Mouse (Mus musculus): ENCODE measurements at regions not wholly inside any gene's neighbourhood (a gene's known extent, or its start where the extent isn't known, plus 50 kb on each side); places are given as distances from the start of the nearest gene placed in this dataset.
A peak's percentile ranks its signal among the peaks of the same experiment; 100 is the strongest.
"Not testable (repeated sequence)": the region's sequence is repeated elsewhere in the genome, so short reads cannot be mapped to it uniquely, and the experiment has no call there.

DNA sequence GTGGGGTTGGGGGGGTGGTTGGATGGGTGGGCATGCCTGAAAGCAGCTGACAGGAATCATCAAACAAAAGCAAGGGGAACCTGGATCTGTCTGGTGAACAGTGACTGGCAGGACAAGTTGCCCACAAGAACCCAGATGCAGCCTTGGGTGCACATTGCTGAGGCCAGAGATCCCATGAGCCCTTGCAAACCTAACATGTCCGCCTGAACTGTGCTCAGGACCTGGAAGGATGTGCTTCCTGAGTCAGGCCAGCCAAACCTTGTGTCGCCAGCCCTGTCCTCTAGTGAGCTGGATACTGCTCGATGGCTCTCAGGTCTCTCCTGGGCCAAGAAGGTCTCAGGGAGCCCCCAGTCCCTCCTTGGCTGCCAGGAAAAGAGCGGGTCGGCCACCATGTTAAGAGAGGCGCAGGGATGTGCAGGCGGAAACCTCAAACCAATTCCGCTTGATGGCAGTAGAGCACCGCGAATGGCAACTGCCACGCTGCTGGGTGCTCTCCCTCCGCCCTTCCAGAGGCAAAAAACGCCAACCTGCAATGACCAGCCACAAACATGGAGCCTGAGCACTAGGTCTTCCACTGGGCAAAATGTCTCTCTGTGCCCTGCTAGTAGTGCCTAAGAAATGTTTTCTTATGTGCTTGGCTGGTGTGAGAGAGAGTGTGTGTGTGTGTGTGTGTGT, 140.2 kb downstream of the Pls3 start:
- peak; percentile 86 for DNase-seq (ENCODE audit: low spot score)

DNA sequence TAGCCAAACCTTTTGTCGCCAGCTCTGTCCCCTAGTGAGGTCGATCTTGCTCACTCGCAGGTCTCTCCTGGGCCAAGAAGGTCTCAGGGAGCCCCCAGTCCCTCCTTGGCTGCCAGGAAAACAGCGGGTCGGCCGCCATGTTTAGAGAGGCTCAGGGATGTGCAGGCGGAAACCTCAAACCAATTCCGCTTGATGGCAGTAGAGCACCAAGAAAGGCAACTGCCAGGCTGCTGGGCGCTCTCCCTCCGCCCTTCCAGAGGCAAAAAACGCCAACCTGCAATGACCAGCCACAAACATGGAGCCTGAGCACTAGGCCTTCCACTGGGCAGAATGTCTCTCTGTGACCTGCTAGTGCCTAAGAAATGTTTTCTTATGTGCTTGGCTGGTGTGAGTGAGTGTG, 141.3 kb downstream of the Pls3 start:
- peak; percentile 75 for DNase-seq (ENCODE audit: low spot score)

DNA sequence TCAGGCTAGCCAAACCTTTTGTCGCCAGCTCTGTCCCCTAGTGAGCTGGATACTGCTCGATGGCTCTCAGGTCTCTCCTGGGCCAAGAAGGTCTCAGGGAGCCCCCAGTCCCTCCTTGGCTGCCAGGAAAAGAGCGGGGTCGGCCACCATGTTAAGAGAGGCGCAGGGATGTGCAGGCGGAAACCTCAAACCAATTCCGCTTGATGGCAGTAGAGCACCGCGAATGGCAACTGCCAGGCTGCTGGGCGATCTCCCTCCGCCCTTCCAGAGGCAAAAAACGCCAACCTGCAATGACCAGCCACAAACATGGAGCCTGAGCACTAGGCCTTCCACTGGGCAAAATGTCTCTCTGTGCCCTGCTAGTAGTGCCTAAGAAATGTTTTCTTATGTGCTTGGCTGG, 145.2 kb downstream of the Pls3 start:
- not testable (repeated sequence) for DNase-seq (ENCODE audit: low spot score)

DNA sequence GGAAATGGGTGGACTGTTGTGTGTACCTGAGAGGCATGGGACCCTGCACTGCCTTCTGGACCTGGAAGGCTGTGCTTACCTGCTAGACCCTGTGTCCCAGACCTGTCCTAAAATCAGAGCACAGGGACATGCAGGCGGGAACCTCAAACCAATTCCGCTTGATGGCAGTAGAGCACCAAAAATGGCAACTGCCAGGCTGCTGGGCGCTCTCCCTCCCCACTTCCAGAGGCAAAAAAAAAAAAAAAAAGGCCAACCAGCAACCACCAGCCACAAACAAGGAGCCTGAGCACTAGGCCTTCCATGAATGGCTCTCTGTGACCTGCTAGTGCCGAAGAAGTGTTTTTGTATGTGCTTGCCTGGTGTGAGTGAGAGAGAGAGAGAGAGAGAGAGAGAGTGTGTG, 146.5 kb downstream of the Pls3 start:
- DNase-seq (ENCODE audit: low spot score) = no peak

DNA sequence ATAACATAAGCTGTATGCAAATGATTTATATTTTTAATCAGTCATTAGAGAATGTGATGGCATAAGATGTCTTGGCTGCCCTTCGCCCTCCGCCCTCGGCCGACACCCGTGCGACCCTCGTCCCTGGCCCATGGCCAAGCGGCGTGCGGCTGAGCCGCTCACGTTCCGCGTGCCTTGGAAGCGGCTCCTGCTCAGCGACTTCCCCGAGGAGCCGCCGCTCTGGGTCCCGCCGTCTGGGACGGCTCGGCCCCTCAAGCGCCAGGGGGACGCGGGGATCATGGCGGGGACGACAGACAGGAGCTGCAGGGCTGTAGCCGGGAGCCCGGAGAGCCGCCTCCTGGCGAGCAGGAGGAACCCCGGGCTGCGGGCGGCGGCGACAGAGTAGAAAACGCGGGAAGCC, 145.5 kb upstream of the Rab39b start:
- not testable (repeated sequence) for DNase-seq (ENCODE audit: low spot score)

DNA sequence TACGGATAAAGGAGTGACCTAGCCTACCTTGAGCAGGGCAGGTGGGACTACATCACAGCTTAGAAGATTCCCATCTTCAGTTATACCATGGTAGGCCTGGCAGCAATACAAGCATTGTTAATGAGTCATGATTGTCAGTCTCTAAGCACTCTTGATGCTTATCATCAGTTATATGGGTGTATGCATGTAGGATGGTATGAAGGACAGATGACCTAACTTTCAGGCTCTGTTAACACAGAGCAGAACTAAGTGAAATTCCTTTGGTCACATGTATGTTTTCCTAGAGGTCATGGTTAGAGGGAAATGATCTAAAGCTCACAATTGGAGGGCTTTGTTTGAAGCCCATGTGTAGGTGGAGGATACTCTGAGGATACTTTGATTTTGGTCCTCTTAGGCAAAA, 121.9 kb upstream of the Rab39b start:
- DNase-seq (ENCODE audit: low spot score) = no peak

DNA sequence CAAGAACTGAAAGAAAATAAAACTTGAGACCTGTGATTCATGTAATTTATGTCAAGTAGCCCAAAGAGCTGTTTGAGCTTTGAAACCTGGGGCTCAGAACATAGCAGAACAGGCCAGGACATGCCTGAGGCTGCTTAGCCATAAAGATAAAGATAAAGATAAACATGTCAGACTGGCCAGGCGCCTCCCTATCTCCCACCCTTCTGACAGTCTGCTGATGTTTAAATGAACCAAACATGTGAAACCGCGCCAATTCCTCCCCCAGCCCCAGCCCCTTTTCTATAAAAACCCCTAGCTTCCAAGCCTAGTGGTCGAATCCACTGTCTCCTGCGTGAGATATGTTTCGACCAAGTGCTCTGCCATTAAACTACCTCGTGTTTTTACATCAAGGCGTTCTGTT, 97.2 kb upstream of the Rab39b start:
- not testable (repeated sequence) for DNase-seq (ENCODE audit: low spot score)

DNA sequence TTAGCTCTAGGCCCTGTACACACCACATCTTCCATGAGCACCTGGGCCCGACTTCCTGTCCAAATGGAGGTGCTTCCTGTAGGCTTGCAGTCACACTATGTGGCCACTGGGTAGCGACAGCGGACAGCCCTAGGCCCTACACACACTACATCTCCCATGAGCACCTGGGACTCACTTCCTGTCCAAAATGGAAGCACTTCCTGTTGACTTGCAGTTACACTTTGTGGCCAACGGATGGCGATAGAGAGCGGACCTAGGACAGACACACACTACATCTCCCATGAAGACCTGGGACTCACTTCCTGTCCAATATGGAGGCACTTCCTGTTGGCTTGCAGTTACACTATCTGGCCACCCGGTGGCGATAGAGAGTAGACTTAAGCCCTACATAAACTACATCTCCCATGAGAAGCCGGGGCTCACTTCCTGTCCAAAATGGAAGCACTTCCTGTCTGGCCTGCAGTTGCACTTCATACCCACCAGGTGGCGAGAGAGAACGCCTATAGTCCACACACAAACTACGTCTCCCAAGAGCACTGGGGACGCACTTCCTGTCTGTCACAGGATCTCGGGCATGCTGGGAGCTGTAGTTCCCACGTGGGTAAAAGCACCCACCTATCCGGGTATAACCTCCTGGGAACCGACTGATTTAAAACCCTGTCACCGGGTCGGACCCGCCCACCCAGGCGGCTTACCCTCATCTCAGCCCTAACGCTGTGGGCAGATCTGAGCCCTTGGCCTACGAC, 96.1 kb upstream of the Rab39b start:
- DNase-seq (ENCODE audit: low spot score) = peak; percentile 80

DNA sequence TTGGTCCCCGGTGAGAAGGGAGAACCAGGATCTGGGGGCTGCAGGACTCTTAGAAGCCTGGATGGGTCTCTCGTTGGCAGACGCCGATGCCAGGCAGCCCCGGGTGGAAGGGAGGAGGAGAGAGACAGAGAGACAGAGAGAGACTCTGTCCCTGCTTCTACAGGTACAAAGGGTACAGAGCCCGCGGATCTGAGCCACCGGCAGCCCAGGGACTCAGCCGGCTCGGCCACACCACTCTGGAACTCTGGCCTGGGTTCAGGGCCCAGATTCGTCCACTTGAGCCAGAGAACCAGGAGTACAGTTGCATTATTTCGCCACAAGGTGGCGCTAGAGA, 95.5 kb upstream of the Rab39b start:
- DNase-seq (ENCODE audit: low spot score) = no peak

DNA sequence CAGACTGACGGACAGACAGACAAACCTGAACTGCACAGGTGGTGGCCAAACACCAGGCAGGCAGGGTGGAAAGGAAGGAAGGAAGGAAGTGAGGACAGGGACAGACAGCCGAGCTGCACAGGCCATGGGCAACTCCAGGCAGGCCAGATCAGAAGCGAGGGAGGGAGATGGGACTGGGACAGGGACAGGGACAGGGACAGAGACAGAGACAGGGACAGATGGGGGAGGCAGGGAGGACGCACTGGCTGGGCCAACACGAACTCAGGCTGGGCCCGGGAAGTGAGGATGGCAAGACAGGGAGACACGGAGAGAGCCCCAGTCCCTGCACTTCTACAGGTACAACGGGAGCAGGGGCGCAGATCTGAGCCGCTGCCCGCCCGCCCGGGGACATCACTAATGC, 94.9 kb upstream of the Rab39b start:
- DNase-seq (ENCODE audit: low spot score) = no peak

DNA sequence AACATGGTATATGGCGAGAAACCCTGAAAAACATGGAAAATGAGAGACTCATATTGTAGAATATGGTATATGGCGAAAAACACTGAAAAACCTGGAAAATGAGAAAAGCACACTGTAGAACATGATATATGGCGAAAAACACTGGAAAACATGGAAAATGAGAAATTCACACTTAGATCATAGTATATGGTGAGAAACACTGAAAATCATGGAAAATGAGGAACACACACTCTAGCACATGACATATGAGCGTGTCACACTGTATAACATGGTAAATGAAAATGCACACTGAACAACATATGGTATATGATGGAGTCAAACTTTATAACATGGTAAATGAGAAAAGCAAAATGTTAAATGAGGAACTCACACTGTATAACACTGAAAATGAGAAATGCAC, 89.6 kb upstream of the Rab39b start:
- DNase-seq (ENCODE audit: low spot score) = no peak

DNA sequence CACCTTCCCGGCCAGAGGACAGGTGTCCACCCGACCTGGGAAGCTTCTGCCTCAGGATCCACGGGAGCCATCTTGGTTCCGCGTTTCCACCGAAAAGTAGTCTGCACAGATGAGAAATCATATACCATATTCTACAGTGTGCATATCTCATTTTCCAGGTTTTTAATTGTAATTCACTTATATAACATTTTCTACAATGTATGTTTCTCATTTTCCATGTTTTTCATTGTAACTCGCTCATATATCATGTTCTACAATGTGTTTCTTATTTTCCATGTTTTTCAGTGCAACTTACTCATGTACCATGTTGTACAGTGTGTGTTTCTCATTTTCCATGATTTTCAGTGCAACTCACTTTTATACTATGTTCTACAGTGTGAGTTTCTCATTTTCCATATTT, 65.4 kb upstream of the Rab39b start:
- no peak for DNase-seq (ENCODE audit: low spot score)
